Mouse (Mus musculus) liver, postnatal 0 days (tissue): ENCODE measurements around the gene Zyx.

Experiments
- CTCF ChIP-seq: sonication (generic); IDR thresholded peaks from 2 replicates; pipeline ENCODE4 v1.5.1; 2016; ENCODE audit warnings: antibody characterized with exemption, low read depth
- EP300 ChIP-seq: IDR thresholded peaks from 2 replicates; pipeline ENCODE4 v1.6.1; 2016; ENCODE audit warnings: antibody characterized with exemption, low read depth, mild to moderate bottlenecking

GRCm38 (mm10) chr6:42350021-42350967 lies 864 bp downstream of the Zyx start:
- TF ChIP-seq EP300 (no peak), CTCF (no peak)
